Mouse (Mus musculus) spleen, adult 2 months (tissue): Measurements from ENCODE around the gene Khdc3.

Experiments
- CTCF ChIP-seq: fragments of 200-500 bp; IDR thresholded peaks from 2 replicates; pipeline ENCODE4 v1.5.1; 2011; ENCODE audit warnings: mild to moderate bottlenecking, inconsistent platforms; ENCODE audit not compliant: insufficient read depth, insufficient read length, insufficient replicate concordance; ENCODE audit errors: extremely low read depth
- POLR2A ChIP-seq: fragments of 200-500 bp; IDR thresholded peaks from 2 replicates; pipeline ENCODE4 v1.6.1; 2011; ENCODE audit warnings: low read depth, low read length, inconsistent platforms

- no peak for TF ChIP-seq POLR2A
- TF ChIP-seq CTCF: no peak
Measured at GRCm38 (mm10) chr9:73129875-73130274, 28.2 kb downstream of the Khdc3 start.
